Mouse (Mus musculus): Measurements from ENCODE around the gene Slc38a3. TPM values are rescaled to one million over a fixed set of nuclear protein-coding genes. Genes with fewer than 3 reads are reported as not detected.

Gene Slc38a3
- polyA plus RNA-seq, 1 experiment from 2014 or later: 5.1 TPM

GRCm38 (mm10) chr9:107631861-107632260 lies 37.5 kb downstream of the Slc38a3 start:
- H3K9me3 ChIP-seq: no peaks in the 10 kb centered on the region
- 91% methylated on average over 8 of the region's 8 CpGs for WGBS
- peak overlapping the region; percentile 93 for H3K4me2 ChIP-seq
- peaks cover 7% of the 10 kb centered on the region; the same call in 1 of the 2 replicates for H3K36me3 ChIP-seq
- peak overlapping the region; percentile 89 for H3K27ac ChIP-seq
- peak overlapping the region; percentile 90; the same call in 1 of the 2 replicates for H3K4me3 ChIP-seq
- H3K4me1 ChIP-seq: peaks cover 76% of the 10 kb centered on the region
- H3K27me3 ChIP-seq: no peaks in the 10 kb centered on the region
- ATAC-seq (ENCODE audit: insufficient number of reproducible peaks, low FRiP score, low TSS enrichment, low read depth): no peak
- H3K9ac ChIP-seq: 0 out of 2 replicates have a peak overlapping the region, but pooled peaks have one; percentile 91

- Histone ChIP-seq H3K4me1 (peaks cover 81% of the 10 kb centered on the region), H3K4me2 (no peak overlapping the region), H3K27me3 (no peaks in the 10 kb centered on the region), H3K4me3 (no peak overlapping the region), H3K27ac (peak overlapping the region; percentile 89), H3K9me3 (no peaks in the 10 kb centered on the region), H3K36me3 (peaks cover 7% of the 10 kb centered on the region; the same call in 1 of the 2 replicates), H3K9ac (no peak overlapping the region)
- WGBS: 70% methylated on average over 9 of the region's 9 CpGs
- no peak for ATAC-seq (ENCODE audit: insufficient number of reproducible peaks, low FRiP score, low TSS enrichment, low read depth)
Observed at GRCm38 (mm10) chr9:107631311-107631826, 38.0 kb downstream of the Slc38a3 start.

- no peaks in the 10 kb centered on the region for H3K27me3 ChIP-seq
- peak overlapping the region; percentile 4; the same call in 1 of the 2 replicates for H3K4me3 ChIP-seq
- H3K9ac ChIP-seq: peak overlapping the region; percentile 17; the same call in 1 of the 2 replicates
- H3K27ac ChIP-seq: peak overlapping the region; percentile 89
- ATAC-seq (ENCODE audit: insufficient number of reproducible peaks, low FRiP score, low TSS enrichment, low read depth): no peak
- H3K4me2 ChIP-seq: peak overlapping the region; percentile 29
- H3K9me3 ChIP-seq: no peaks in the 10 kb centered on the region
- H3K4me1 ChIP-seq: peaks cover 79% of the 10 kb centered on the region
- H3K36me3 ChIP-seq: peaks cover 11% of the 10 kb centered on the region
- WGBS: 5% methylated on average over 4 of the region's 4 CpGs
Observed at GRCm38 (mm10) chr9:107630576-107630975, 38.8 kb downstream of the Slc38a3 start.

GRCm38 (mm10) chr9:107629901-107630425 lies 39.4 kb downstream of the Slc38a3 start:
- H3K4me2 ChIP-seq: peak overlapping the region; percentile 29
- no peak for ATAC-seq (ENCODE audit: insufficient number of reproducible peaks, low FRiP score, low TSS enrichment, low read depth)
- peaks cover 17% of the 10 kb centered on the region for H3K36me3 ChIP-seq
- H3K27ac ChIP-seq: peak overlapping the region; percentile 89
- no peaks in the 10 kb centered on the region for H3K27me3 ChIP-seq
- 17% methylated on average over 14 of the region's 14 CpGs for WGBS
- peak overlapping the region; percentile 17; the same call in 1 of the 2 replicates for H3K9ac ChIP-seq
- H3K4me1 ChIP-seq: peaks cover 82% of the 10 kb centered on the region
- H3K4me3 ChIP-seq: 0 out of 2 replicates have a peak overlapping the region, but pooled peaks have one; percentile 4
- no peaks in the 10 kb centered on the region for H3K9me3 ChIP-seq

GRCm38 (mm10) chr9:107629411-107629730 lies 40.0 kb downstream of the Slc38a3 start:
- Histone ChIP-seq H3K4me1 (peaks cover 85% of the 10 kb centered on the region), H3K9me3 (no peaks in the 10 kb centered on the region), H3K4me2 (no peak overlapping the region), H3K27ac (peak overlapping the region; percentile 89), H3K27me3 (no peaks in the 10 kb centered on the region), H3K36me3 (peaks cover 23% of the 10 kb centered on the region), H3K4me3 (no peak overlapping the region), H3K9ac (0 out of 2 replicates have a peak overlapping the region, but pooled peaks have one; percentile 10)
- 25% methylated on average over 4 of the region's 4 CpGs for WGBS
- no peak for ATAC-seq (ENCODE audit: insufficient number of reproducible peaks, low FRiP score, low TSS enrichment, low read depth)

- Histone ChIP-seq H3K27me3 (no peaks in the 10 kb centered on the region), H3K4me2 (0 out of 2 replicates have a peak overlapping the region, but pooled peaks have one; percentile 10), H3K9ac (0 out of 2 replicates have a peak overlapping the region, but pooled peaks have one; percentile 10), H3K4me1 (peaks cover 85% of the 10 kb centered on the region), H3K27ac (peak overlapping the region; percentile 89), H3K9me3 (no peaks in the 10 kb centered on the region), H3K4me3 (no peak overlapping the region), H3K36me3 (peaks cover 28% of the 10 kb centered on the region)
- 49% methylated on average over 14 of the region's 15 CpGs for WGBS
- no peak for ATAC-seq (ENCODE audit: insufficient number of reproducible peaks, low FRiP score, low TSS enrichment, low read depth)
Observed at GRCm38 (mm10) chr9:107628721-107629410, 40.5 kb downstream of the Slc38a3 start.

GRCm38 (mm10) chr9:107627387-107628255 lies 41.7 kb downstream of the Slc38a3 start:
- H3K4me3 ChIP-seq: no peak overlapping the region
- H3K4me2 ChIP-seq: peak overlapping the region; percentile 37; the same call in 1 of the 2 replicates
- 0 out of 2 replicates have a peak overlapping the region, but pooled peaks have one; percentile 0 for H3K9ac ChIP-seq
- H3K27ac ChIP-seq: peak overlapping the region; percentile 89
- no peaks in the 10 kb centered on the region for H3K27me3 ChIP-seq
- H3K9me3 ChIP-seq: no peaks in the 10 kb centered on the region
- 43% methylated on average over 20 of the region's 20 CpGs for WGBS
- H3K4me1 ChIP-seq: peaks cover 79% of the 10 kb centered on the region
- peaks cover 33% of the 10 kb centered on the region for H3K36me3 ChIP-seq
- no peak for ATAC-seq (ENCODE audit: insufficient number of reproducible peaks, low FRiP score, low TSS enrichment, low read depth)

GRCm38 (mm10) chr9:107626844-107627277 lies 42.5 kb downstream of the Slc38a3 start:
- Histone ChIP-seq H3K27ac (peak overlapping the region; percentile 89), H3K4me2 (peak overlapping the region; percentile 37), H3K4me1 (peaks cover 72% of the 10 kb centered on the region), H3K4me3 (no peak overlapping the region), H3K27me3 (no peaks in the 10 kb centered on the region), H3K36me3 (peaks cover 37% of the 10 kb centered on the region), H3K9me3 (no peaks in the 10 kb centered on the region), H3K9ac (no peak overlapping the region)
- WGBS: 8% methylated on average over 2 of the region's 2 CpGs
- ATAC-seq (ENCODE audit: insufficient number of reproducible peaks, low FRiP score, low TSS enrichment, low read depth): peak; percentile 49

- H3K4me2 ChIP-seq: peak overlapping the region; percentile 37
- no peak overlapping the region for H3K4me3 ChIP-seq
- WGBS: 42% methylated on average over 15 of the region's 15 CpGs
- H3K4me1 ChIP-seq: peaks cover 66% of the 10 kb centered on the region
- H3K9ac ChIP-seq: 0 out of 2 replicates have a peak overlapping the region, but pooled peaks have one; percentile 23
- peak overlapping the region; percentile 89 for H3K27ac ChIP-seq
- peak; percentile 27; the same call in 1 of the 2 replicates for ATAC-seq (ENCODE audit: insufficient number of reproducible peaks, low FRiP score, low TSS enrichment, low read depth)
- no peaks in the 10 kb centered on the region for H3K27me3 ChIP-seq
- no peaks in the 10 kb centered on the region for H3K9me3 ChIP-seq
- H3K36me3 ChIP-seq: peaks cover 37% of the 10 kb centered on the region
Observed at GRCm38 (mm10) chr9:107626158-107626843, 43.0 kb downstream of the Slc38a3 start.

- Histone ChIP-seq H3K4me2 (no peak overlapping the region), H3K4me3 (no peak overlapping the region), H3K4me1 (peaks cover 59% of the 10 kb centered on the region), H3K9ac (no peak overlapping the region), H3K27ac (peak overlapping the region; percentile 89), H3K9me3 (no peaks in the 10 kb centered on the region), H3K27me3 (no peaks in the 10 kb centered on the region), H3K36me3 (peaks cover 39% of the 10 kb centered on the region)
- WGBS: 90% methylated on average over 12 of the region's 12 CpGs
- no peak for ATAC-seq (ENCODE audit: insufficient number of reproducible peaks, low FRiP score, low TSS enrichment, low read depth)
Observed at GRCm38 (mm10) chr9:107625351-107626128, 43.8 kb downstream of the Slc38a3 start.

Measured in limb, embryonic 15.5 days (tissue).